Mouse (Mus musculus): Measurements from ENCODE around the gene Srgap2.
"Not testable (repeated sequence)": the region's sequence is repeated elsewhere in the genome, so short reads cannot be mapped to it uniquely, and the experiment has no call there.

Srgap2 gene

DNA sequence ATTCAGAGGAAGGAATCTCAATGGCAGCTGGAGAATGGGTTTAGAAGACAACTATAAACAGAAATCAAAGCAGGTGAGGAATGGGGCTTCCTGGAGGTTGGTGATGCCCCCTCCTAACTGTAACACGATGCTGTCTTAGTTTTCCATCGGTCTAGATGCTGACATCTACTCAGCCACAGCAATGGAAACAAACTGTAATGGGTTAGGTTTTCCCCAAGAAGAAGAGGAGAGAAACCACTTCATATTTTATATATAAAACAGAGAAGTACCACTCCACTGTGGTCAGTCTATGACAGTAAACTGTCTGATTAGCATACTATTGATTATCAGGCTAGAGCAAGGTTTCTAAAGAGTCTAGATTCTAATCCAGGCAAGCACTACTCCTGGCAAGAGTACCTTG is 179.4 kb downstream of the Srgap2 start:
- intact Hi-C loops (cut with DNase I): loop anchor here (5.0 to 10.0 kb wide), 2 partner anchors 35 to 177 kb away; partner anchors contain the start of genes Fam72a and Srgap2

DNA sequence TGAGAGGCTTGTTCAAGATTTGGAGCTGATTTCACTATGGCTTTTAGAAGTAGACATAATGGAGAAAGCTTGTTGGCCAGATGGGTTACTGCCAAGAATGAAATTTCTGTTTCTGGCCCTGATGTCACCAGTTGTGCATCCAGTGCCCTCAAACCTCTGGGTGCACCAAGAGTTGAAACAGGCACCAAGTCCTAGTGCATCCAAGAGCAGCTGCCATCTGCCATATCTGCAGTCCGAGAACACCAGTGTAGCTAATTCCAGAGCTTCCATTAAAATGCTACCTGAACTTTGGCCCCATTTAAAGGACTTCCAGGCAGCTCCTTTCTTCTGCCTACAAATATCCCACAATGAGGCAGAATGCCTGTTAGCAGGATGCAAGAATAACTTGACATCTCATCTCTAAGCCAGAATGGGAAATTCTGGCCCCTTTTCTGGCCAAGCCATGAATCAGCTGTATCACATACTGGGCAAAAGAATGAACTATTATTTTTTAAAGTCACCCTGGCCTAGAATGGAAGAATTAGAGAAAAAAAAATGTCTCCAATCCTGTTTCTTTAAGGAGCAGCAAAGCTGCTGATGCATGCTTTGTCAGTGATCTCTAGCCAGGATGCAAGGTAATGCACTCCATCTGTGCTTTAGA is 180.1 kb downstream of the Srgap2 start:
- intact Hi-C loops (cut with DNase I): loop anchor here (5.0 to 10.0 kb wide), 2 partner anchors 35 to 178 kb away; partner anchors contain the start of genes Fam72a and Srgap2

DNA sequence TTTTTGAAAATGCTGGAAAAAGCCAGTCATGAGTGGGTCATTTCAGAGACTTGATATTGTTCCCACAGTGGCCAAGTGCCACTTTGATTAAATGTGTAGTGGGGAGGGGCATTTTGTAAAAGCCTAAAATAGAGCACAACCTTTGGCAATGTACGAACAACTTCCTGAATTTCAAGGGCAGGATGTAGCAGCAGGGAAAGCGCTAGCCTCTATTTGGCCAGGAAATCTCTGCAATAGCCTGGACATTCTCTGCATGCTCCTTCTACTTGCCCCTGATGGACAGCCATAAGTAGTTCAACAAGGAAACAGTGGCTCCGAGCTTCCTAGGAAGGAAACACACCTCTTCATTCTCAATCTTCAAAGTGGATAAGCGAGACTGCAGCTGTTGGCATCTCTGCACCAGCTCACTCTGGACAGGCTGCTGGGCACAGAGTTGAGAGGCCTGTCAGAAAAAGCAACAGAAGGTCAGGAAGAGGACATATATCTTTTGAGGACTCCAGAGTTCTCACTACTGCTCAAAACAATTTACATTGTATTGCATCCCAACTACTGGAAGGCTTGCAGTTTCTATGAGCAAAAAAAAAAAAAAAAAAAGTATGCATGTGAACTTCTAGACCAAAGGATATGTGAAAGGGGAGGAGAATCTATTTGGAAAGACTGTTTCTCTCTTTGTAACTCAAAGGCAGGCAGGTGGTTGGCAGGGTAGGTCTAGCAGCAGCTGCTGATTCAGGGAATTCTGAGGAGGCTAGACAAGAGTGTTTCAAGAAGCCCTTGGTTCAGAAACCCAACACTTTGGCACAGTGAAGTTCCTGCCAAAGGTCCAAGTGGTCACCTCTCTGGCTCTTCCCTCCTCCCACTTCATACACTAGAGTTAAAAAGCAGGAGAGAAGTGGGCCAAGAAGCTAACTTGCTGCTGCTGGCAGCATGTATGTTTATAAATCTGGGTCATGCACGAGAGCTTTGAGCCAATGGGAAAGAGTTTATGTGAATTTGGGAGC is 181.4 kb downstream of the Srgap2 start:
- intact Hi-C loops (cut with DNase I): loop anchor here (5.0 to 10.0 kb wide), 2 partner anchors 37 to 179 kb away; partner anchors contain the start of genes Fam72a and Srgap2

DNA sequence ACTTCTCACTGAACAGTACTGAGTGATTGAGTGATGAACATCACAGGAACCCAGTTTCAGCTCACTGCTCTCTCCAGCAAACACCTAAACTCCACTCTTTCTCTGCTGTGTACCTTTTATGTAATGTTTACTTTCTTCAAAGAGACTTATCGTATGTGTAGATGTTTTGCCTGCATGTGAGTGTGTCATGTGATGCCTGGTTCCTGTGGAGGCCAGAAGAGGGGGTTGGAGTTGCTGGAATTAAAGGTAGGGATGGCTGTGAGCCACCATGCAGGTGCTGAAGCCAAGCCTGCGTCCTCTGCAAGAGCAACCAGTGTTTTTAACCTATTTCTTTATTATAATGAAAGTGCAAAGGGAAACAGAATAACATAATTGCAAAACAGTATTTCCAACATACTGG is 182.5 kb downstream of the Srgap2 start:
- intact Hi-C loops (cut with DNase I): loop anchor here (5.0 to 10.0 kb wide), 2 partner anchors 38 to 180 kb away; partner anchors contain the start of genes Fam72a and Srgap2

GRCm38 (mm10) chr1:131336017-131336416 is 191.1 kb downstream of the Srgap2 start:
- intact Hi-C loops (cut with DNase I): no loop called here

DNA sequence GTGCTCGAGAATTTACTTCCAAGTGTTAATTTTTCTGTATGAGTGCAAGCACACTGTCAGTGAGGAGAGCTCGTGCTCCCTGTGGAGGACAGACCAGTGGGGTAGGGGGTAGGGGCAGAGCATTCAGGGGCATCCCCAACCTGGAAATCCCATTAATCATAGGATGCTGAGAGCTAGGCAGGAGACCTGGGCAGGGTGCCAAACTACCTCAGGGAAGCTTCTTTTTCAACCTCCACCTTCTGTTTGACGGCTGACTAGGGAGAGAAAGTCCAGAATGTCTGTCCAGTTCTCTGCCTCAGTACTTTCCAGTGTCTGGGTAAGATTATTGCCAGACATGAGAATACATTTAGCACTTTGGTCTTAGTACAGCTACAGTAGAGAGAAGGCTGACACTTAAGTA is 191.5 kb downstream of the Srgap2 start:
- intact Hi-C loops (cut with DNase I): no loop called here

- intact Hi-C loops (cut with DNase I): no loop called here
Measured at GRCm38 (mm10) chr1:131331180-131331579, 196.0 kb downstream of the Srgap2 start.

DNA sequence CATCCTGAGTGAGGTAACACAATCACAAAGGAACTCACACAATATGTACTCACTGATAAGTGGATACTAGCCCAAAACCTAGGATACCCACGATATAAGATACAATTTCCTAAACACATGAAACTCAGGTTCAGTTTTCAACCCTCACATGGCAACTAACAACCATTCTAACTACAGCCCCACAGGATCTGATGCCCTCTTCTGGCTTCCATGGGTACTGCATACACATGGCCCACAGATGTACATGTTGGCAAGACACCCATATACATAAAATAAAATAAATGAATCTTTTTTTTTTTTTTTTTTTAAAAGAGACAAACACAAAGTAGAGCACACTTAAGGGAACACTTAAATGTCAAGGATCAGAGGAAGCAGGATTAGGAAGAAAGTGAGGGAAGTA is 198.1 kb downstream of the Srgap2 start:
- intact Hi-C loops (cut with DNase I): not testable (repeated sequence)

DNA sequence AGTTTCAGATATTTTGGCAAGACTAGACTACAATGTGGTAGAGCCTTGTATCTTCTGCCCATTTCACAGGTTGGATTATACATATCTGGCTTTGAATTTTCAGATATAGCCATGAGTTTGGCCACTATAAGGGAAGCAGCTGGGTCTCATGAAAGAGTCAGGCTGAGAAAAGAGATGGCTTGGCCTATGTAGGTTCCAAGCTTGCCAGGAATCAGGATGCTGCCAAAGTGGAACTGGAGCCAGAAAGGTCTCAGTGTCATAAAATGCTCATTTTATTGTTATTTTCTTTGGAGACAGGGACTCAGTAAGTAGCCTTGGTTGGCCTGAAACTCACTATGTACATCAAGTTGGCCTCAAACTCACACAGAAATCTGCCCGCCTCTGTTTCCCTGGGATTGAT is 200.0 kb downstream of the Srgap2 start:
- intact Hi-C loops (cut with DNase I): no loop called here

DNA sequence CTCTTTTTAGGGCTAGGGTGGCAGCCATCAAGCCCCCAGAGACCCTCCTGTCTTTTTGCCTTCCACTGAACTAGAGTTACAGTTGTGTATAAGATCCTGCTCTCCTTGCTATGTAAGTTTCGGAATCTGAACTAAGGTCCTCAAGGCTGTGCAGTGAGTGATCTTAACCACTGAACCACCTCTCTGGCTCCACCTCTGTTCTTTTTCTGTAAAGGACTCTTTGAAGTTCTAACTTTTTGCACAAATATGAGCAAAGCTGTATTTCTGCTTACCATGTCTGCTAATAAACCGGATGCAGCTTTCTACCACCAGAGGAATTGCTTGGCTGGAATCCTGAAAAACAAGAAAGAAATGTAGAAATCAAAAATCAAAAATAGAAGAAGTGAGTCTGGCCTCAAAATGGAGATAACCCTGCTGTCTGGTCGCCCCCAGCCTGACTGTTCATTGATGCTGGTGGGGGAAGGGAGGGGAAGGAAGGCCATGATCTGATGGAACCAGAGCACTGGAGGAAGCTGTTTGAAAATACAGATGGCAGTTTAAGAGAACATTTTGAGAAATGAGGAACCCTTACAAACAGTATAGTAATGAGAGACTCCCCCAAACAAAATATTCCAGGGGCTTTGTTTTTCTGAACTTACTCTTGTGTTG is 202.2 kb downstream of the Srgap2 start:
- intact Hi-C loops (cut with DNase I): no loop called here

DNA sequence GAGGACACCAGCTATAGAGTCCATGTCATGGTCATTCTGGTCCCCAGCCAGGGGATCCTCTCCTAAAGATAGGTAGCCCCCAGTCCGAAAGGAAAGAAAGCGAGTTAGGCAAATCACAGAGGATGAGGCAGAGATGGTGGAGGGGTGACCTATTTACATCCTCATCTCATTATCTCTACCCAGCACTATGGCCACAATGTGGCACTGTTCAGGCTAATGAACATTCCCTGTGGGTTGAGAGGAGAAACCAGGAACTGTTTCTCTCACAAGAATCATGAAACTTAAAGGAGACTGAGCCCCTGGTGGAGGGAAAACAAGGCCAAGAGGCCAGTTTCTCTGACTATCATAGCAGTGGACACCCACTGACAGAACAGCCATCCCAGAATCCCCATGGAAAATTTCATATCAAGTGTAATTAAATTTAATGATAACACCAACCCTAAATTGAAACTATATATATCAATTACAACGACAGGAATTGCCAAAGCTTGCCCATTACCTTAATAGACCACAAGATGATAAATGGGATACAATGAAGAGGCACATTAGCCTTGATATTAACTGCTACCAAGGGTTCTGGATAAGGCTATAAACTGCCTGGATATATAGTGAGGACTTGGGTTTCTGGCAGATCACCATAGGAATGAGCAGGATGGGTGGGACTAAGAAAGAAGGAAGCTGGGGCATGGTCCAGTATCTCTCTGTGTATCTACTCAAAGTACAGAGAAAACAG is 207.4 kb downstream of the Srgap2 start:
- intact Hi-C loops (cut with DNase I): no loop called here

- intact Hi-C loops (cut with DNase I): no loop called here
Measured at GRCm38 (mm10) chr1:131318397-131318796, 208.8 kb downstream of the Srgap2 start.

GRCm38 (mm10) chr1:131317625-131318024 is 209.5 kb downstream of the Srgap2 start:
- intact Hi-C loops (cut with DNase I): no loop called here

DNA sequence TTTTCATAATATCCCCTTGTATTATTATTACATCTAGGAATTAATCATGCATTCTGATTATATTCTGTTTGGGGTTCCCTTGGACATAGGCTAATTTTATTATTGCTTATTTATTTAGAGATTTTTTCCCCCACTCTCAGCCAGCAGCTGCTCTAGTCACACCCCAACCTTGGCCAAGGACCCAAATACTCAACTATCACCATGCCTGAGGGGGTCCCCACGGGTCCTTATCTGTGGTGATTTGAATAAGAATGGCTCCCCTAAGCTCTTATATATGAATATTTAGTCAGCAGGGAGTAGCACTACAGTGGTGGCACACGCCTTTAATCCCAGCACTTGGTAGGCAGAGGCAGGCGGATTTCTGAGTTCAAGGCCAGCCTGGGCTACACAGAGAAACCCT is 215.9 kb downstream of the Srgap2 start:
- intact Hi-C loops (cut with DNase I): no loop called here

GRCm38 (mm10) chr1:131310237-131310818 is 216.8 kb downstream of the Srgap2 start:
- intact Hi-C loops (cut with DNase I): no loop called here

- intact Hi-C loops (cut with DNase I): no loop called here
Measured at GRCm38 (mm10) chr1:131300750-131301149, 226.4 kb downstream of the Srgap2 start.

GRCm38 (mm10) chr1:131299788-131300187 is 227.4 kb downstream of the Srgap2 start:
- intact Hi-C loops (cut with DNase I): no loop called here

- intact Hi-C loops (cut with DNase I): no loop called here
Measured at GRCm38 (mm10) chr1:131299240-131299639, 227.9 kb downstream of the Srgap2 start.

DNA sequence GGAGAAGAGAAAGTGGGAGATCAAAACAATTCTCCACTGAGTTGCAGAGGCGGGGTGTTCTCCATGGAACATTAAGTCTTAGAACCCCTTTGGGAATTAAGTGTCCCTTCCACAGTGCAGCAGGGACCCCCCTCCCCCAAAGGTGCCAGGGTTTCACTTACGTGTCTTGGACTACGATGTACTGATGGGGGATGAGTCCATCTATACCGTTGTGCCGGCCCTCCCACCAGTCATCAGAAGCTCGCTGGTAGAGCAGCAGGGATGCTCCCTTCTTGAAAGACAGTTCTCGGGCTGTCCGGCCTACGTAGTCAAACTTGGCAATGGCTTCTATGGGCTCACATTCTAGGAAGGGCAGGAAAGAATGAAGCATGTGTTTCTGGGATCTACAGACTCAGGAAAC is 229.0 kb downstream of the Srgap2 start:
- intact Hi-C loops (cut with DNase I): no loop called here

- intact Hi-C loops (cut with DNase I): no loop called here
Measured at GRCm38 (mm10) chr1:131296726-131297125, 230.4 kb downstream of the Srgap2 start.
